Mouse (Mus musculus) intestine, embryonic 16.5 days (tissue): ENCODE measurements at regions not wholly inside any gene's neighbourhood (a gene's known extent, or its start where the extent isn't known, plus 50 kb on each side); places are given as distances from the start of the nearest gene placed in this dataset.
A peak's percentile ranks its signal among the peaks of the same experiment; 100 is the strongest.

Source experiments
- ATAC-seq: fragments of 200-750 bp; cut with Nextera tagmentation; 2 replicates; pipeline ENCODE4 v1.8.0; 2017; ENCODE audit warnings: moderate TSS enrichment, moderate library complexity
- H3K27ac ChIP-seq: fragments of 300-500 bp; sonication (generic); 2 replicates; pipeline ENCODE4 v1.5.1; 2014; ENCODE audit warnings: mild to moderate bottlenecking, low read length
- H3K27me3 ChIP-seq: fragments of 300-500 bp; sonication (generic); replicated peaks from 2 replicates; pipeline ENCODE4 v1.6.1; 2014; ENCODE audit warnings: low read length, control low read depth, mixed read lengths; ENCODE audit not compliant: control insufficient read depth, insufficient read depth
- H3K36me3 ChIP-seq: fragments of 300-500 bp; sonication (generic); 2 replicates; pipeline ENCODE4 v1.6.1; 2014; ENCODE audit warnings: low read length, control low read depth; ENCODE audit not compliant: control insufficient read depth, insufficient read depth
- H3K4me1 ChIP-seq: fragments of 300-500 bp; sonication (generic); 2 replicates; pipeline ENCODE4 v1.6.1; 2014; ENCODE audit warnings: low read length, control low read depth, mixed read lengths; ENCODE audit not compliant: control insufficient read depth, insufficient read depth
- H3K4me2 ChIP-seq: fragments of 300-500 bp; sonication (generic); 2 replicates; pipeline ENCODE4 v1.6.1; 2014; ENCODE audit warnings: low read depth, low read length, control low read depth
- H3K4me3 ChIP-seq: fragments of 300-500 bp; sonication (generic); 2 replicates; pipeline ENCODE4 v1.5.1; 2014; ENCODE audit warnings: mild to moderate bottlenecking, low read length
- H3K9ac ChIP-seq: fragments of 300-500 bp; sonication (generic); 2 replicates; pipeline ENCODE4 v1.6.1; 2014; ENCODE audit warnings: low read depth, low read length
- H3K9me3 ChIP-seq: fragments of 300-500 bp; sonication (generic); 2 replicates; pipeline ENCODE4 v1.6.1; 2016; ENCODE audit warnings: low read length, control low read depth; ENCODE audit not compliant: control insufficient read depth
- WGBS: fragments of 180-500 bp; shearing (Covaris S2); extraction: QIAGEN DNeasy Blood & Tissue Kit; methylation state at CpG from one replicate; pipeline ENCODE4 v1.1.7; 2014; 5-methylcytosine and 5-hydroxymethylcytosine counted together

DNA sequence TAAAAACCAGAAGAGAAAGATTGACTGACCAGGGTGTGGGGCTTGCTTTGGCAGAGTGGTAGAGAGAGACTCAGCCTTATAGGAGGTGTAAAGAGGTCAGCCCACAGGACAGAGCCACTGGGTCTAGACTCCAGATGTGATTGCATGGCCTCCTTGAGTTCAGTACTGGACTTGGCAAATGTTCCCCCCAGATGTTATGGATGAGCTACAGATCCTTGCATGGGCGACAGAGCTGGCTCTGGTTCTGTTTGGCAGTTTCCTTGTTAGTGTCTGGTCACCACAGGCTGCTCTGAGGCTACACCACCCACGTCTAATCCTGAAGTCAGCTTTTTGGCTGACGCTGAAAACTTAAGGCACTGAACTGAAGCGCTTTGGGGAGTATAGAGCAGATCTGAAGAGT is 463.2 kb upstream of the Id4 start:
- H3K4me1 ChIP-seq, result no peaks in the 10 kb centered on the region
- H3K4me3 ChIP-seq, result no peak overlapping the region
- WGBS, result 67% methylated on average over 4 of the region's 4 CpGs
- no peaks in the 10 kb centered on the region for H3K36me3 ChIP-seq
- no peak overlapping the region for H3K9ac ChIP-seq
- no peaks in the 10 kb centered on the region for H3K9me3 ChIP-seq
- H3K4me2 ChIP-seq, result no peak overlapping the region
- 0 out of 2 replicates have a peak, but pooled peaks have one; percentile 28 for ATAC-seq
- no peaks in the 10 kb centered on the region for H3K27me3 ChIP-seq
- no peak overlapping the region for H3K27ac ChIP-seq

DNA sequence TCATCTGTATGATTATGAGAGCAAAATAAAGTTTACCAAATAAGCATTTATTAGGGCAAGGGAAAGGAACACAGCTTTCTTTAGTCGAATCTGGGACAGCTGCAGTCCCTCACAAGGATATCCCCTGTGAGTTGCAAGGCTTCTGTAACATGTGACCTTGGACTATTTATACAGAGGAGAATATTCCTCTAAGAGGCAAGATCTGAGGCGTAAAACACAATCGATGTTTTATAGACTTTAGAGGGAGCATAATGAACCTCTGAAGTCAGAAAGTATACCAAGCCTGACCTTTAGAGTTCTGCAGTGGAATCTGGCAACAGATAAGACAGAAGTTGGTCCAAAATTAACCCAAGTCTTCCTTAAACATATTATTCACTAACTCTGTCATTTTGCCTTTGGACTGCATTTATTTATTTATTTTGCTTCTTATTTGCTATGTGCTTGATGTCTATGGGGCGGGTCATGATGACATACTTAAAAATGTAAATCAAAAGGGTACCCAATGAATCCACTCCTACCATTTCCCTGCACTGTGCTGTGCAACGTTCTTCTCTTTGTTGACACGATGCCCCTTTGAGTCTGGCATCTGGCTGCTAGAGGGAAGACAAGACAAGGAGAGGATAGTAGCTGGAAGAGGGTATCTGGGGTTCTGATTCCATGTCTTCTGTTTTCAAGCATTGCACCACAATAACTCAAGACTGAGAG is 449.2 kb upstream of the Id4 start:
- Histone ChIP-seq H3K9me3 (no peaks in the 10 kb centered on the region), H3K4me2 (no peak overlapping the region), H3K27ac (no peak overlapping the region), H3K27me3 (no peaks in the 10 kb centered on the region), H3K4me3 (no peak overlapping the region), H3K9ac (no peak overlapping the region), H3K4me1 (no peaks in the 10 kb centered on the region), H3K36me3 (no peaks in the 10 kb centered on the region)
- ATAC-seq, result peak; percentile 36; the same call in 1 of the 2 replicates
- 56% methylated on average over 6 of the region's 6 CpGs for WGBS

DNA sequence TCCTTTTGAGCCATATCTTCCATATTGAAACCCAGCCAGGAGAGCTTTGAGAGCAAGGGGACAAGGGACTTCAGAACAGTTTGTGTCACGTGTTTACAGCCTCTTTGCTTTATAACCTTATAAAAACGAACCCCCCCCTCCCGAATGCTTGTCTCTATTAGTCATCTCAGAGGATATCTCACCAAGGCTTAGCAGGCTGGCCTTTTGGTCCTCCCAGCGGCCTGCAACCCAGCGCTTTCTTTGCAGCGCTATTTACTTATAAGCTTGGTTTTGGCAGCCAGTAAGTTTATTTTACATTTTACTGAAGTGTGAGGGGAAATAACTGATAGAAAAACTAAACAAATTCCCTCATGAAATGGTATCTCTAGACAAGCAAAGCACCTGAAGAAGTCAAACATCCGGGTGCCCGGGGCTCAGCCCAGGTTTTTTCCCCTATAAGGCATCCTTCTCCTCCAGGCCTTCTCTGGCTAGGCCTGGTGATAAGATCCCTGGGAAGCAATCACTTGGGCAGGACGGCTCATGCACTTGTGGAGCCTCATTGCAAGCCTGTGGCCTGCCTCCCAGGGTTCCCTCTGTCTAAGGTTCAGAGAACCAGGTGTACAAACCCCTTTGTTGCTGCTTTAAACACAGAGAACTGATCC is 442.0 kb upstream of the Id4 start:
- 40% methylated on average over 9 of the region's 9 CpGs for WGBS
- Histone ChIP-seq H3K4me1 (no peaks in the 10 kb centered on the region), H3K9me3 (no peaks in the 10 kb centered on the region), H3K4me2 (no peak overlapping the region), H3K36me3 (no peaks in the 10 kb centered on the region), H3K9ac (no peak overlapping the region), H3K27me3 (no peaks in the 10 kb centered on the region), H3K4me3 (no peak overlapping the region), H3K27ac (no peak overlapping the region)
- ATAC-seq, result peak; percentile 55; the same call in 1 of the 2 replicates

DNA sequence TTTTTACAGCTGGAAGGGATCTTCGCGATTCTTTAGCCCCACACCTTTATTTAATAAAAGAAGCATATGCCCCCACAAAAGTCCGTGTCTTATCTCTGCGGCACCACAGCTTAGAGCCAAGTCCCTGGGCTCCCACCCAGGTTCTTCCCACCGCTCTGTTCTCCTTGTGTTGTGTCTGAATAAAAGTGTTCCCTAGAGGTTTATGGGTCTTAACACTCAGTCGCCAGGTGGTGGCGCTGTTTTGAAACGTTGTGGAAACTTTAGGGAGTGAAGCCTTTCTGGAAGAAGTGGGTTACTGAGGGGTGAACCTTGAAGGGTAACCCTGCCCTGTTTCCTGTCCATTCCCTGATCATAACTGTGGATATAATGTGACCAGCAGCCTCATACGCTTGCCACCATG is 424.5 kb upstream of the Id4 start:
- no peak overlapping the region for H3K27ac ChIP-seq
- no peak overlapping the region for H3K9ac ChIP-seq
- no peaks in the 10 kb centered on the region for H3K9me3 ChIP-seq
- no peak overlapping the region for H3K4me2 ChIP-seq
- WGBS, result 45% methylated on average over 9 of the region's 9 CpGs
- no peak for ATAC-seq
- H3K27me3 ChIP-seq, result no peaks in the 10 kb centered on the region
- no peaks in the 10 kb centered on the region for H3K4me1 ChIP-seq
- no peak overlapping the region for H3K4me3 ChIP-seq
- H3K36me3 ChIP-seq, result no peaks in the 10 kb centered on the region

- Histone ChIP-seq H3K27me3 (no peaks in the 10 kb centered on the region), H3K4me1 (no peaks in the 10 kb centered on the region), H3K4me3 (no peak overlapping the region), H3K27ac (no peak overlapping the region), H3K9ac (no peak overlapping the region), H3K9me3 (no peaks in the 10 kb centered on the region; the same call in 1 of the 2 replicates), H3K4me2 (no peak overlapping the region), H3K36me3 (no peaks in the 10 kb centered on the region)
- 86% methylated on average over 8 of the region's 8 CpGs for WGBS
- no peak for ATAC-seq
Measured at GRCm38 (mm10) chr13:47842418-47842817, 418.6 kb upstream of the Id4 start.

DNA sequence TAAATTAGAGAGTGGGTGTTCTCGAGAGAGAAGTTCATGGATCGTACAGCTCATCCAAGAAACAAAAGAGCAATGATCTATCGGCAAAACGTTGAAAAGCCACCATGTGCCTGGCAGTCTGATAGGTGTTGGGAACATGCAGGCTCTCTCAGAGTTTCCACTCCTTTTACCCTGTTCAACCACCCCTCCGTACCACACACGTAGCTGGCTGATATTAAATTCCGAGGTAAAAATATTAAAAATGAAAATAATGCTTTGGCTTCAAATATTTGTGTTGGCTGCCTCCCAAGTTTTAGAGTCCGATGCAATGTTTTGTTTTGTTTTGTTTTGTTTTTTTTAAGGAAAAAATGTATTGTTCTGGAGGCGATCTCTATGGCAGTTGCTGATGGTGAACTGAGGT is 418.0 kb upstream of the Id4 start:
- H3K9me3 ChIP-seq, result no peaks in the 10 kb centered on the region; the same call in 1 of the 2 replicates
- H3K27ac ChIP-seq, result no peak overlapping the region
- H3K4me2 ChIP-seq, result no peak overlapping the region
- no peaks in the 10 kb centered on the region for H3K27me3 ChIP-seq
- no peak overlapping the region for H3K9ac ChIP-seq
- WGBS, result 60% methylated on average over 9 of the region's 9 CpGs
- no peak overlapping the region for H3K4me3 ChIP-seq
- no peaks in the 10 kb centered on the region for H3K36me3 ChIP-seq
- ATAC-seq, result no peak
- H3K4me1 ChIP-seq, result no peaks in the 10 kb centered on the region

DNA sequence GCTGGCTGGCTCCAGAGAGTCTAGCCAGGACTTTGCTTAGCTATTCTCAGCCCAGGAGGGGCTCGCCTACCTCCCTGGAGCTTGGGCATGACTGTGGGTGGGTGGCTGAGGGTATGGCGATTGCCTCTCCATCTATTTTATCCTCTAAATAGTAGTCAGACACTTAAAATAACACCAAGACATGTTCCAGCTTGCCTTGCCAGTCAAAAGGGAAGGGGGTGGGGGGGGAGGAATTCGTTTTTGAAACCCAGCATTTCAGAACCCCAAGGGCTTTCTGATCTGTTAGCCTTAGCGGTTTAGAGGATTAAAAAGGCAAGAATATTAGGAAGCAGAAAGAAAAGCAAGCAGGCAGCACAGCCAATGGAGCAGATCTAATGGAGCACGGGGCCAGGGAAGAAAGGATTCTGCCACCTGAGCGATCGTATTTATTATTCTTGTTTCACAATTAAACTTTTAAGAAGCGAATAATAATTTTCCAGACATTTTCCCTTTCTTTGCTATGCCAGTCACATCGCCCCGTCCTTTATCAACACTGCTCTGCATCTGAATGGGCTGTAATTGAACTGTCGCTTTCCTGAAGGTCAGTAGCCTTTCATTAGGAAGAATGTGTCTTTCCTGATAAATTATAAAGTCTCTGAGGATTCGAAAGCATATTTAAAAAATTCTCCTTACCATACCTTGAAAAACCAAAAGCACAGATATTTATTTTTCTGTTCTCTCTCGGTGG is 417.3 kb upstream of the Id4 start:
- Histone ChIP-seq H3K27ac (no peak overlapping the region), H3K9me3 (no peaks in the 10 kb centered on the region; the same call in 1 of the 2 replicates), H3K36me3 (no peaks in the 10 kb centered on the region), H3K4me3 (no peak overlapping the region), H3K4me1 (peaks cover 1% of the 10 kb centered on the region; the same call in 1 of the 2 replicates), H3K4me2 (no peak overlapping the region), H3K27me3 (no peaks in the 10 kb centered on the region), H3K9ac (no peak overlapping the region)
- no peak for ATAC-seq
- WGBS, result 53% methylated on average over 13 of the region's 13 CpGs

- H3K36me3 ChIP-seq, result no peaks in the 10 kb centered on the region
- H3K9ac ChIP-seq, result no peak overlapping the region
- H3K4me2 ChIP-seq, result no peak overlapping the region
- no peak for ATAC-seq
- H3K9me3 ChIP-seq, result no peaks in the 10 kb centered on the region; the same call in 1 of the 2 replicates
- H3K27ac ChIP-seq, result no peak overlapping the region
- no peaks in the 10 kb centered on the region for H3K27me3 ChIP-seq
- peaks cover 2% of the 10 kb centered on the region; the same call in 1 of the 2 replicates for H3K4me1 ChIP-seq
- H3K4me3 ChIP-seq, result no peak overlapping the region
- 90% methylated on average over 3 of the region's 3 CpGs for WGBS
Measured at GRCm38 (mm10) chr13:47846713-47847112, 414.3 kb upstream of the Id4 start.

GRCm38 (mm10) chr13:47848371-47849188 is 412.4 kb upstream of the Id4 start:
- peak; percentile 56 for ATAC-seq
- no peaks in the 10 kb centered on the region for H3K27me3 ChIP-seq
- peaks cover 2% of the 10 kb centered on the region; the same call in 1 of the 2 replicates for H3K4me1 ChIP-seq
- no peaks in the 10 kb centered on the region; the same call in 1 of the 2 replicates for H3K9me3 ChIP-seq
- no peaks in the 10 kb centered on the region for H3K36me3 ChIP-seq
- H3K4me3 ChIP-seq, result no peak overlapping the region
- H3K4me2 ChIP-seq, result no peak overlapping the region
- H3K9ac ChIP-seq, result no peak overlapping the region
- 43% methylated on average over 11 of the region's 11 CpGs for WGBS
- H3K27ac ChIP-seq, result peak overlapping the region; percentile 46; the same call in 1 of the 2 replicates
